Mouse (Mus musculus): ENCODE results near the gene Fzd4.

The Fzd4 gene

DNA sequence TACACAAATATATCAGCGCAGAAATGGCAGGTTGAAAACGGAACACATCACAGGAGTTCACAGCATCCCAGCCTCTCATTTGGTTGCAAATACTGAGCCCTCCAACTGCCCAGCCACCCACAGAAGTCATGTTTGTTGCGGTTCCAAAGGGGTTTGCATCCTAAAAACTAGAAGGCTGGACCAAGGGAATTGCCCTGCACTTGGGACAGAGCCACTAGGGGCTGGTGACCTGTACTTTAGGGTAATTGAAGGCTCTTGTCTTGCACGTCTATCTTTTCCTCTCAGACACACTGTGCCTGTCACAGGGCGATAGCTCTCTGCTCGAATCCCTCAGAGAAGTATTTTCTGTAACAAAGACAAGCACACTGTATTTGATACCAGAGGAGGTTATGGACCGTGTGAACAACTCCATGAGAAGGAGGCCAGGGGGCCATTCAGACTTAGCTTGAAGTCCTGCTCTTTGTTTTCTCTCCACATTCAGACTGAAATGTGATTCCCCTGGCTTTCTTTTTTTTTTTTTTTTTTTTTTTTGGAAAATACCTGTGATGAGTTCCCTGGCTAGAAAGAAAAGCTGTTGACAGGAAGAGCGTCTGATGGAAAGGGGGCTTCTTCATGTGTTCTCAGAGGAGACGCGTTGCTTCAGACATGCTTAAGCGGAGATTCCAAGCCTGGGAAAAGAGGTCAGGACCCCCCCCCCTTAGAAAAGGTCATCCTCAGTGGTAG, 2.9 kb upstream of the Fzd4 start:
- DNase-seq (ENCODE audit: low spot score) = no peak

GRCm38 (mm10) chr7:89401936-89402335, 2.2 kb upstream of the Fzd4 start:
- DNase-seq (ENCODE audit: low spot score) = no peak

DNA sequence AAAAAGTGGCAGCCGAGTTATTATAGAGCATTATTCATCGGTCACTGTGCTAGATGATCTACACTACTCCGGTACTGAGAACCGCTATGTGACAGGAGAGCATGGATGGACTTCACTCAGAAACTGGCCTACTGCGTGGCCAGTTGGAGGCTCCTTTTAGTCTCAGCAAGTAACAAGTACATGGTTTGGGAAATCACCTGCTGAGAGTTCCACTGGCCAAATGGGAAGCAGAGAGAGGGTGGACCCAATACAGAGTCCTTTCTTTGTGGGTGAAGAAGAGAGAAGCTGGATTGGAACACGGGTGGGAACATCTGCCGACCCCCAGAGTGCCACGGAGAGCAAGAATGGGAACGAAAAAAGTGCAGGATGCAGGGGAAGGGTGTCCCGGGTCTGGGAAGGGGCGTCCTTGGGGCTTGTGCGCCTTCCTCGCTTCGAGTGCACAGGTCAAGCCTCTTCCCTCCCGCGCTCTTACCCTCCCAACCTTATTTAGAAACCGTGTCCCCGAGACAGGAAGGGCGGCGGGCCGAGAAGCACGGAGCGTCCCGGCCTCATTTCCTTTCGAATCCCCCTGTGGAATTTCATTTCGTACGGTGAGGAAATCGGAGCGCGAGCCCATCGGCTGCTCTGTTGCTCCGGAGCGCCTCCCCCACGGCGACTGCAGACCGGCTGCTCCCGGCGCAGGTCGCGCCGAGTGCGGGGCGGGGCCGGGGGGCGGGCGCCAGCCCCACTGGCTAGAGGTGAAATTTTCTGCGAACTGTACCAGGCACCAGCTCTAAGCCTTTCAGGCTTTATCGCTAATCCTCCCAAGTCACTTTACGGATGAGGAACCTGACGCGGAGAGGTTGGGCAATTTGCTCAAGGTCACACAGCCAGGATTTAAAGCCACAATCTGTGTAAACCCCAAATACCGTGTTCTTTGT, 842 bp upstream of the Fzd4 start:
- DNase-seq (ENCODE audit: low spot score) = peak; percentile 90

DNA sequence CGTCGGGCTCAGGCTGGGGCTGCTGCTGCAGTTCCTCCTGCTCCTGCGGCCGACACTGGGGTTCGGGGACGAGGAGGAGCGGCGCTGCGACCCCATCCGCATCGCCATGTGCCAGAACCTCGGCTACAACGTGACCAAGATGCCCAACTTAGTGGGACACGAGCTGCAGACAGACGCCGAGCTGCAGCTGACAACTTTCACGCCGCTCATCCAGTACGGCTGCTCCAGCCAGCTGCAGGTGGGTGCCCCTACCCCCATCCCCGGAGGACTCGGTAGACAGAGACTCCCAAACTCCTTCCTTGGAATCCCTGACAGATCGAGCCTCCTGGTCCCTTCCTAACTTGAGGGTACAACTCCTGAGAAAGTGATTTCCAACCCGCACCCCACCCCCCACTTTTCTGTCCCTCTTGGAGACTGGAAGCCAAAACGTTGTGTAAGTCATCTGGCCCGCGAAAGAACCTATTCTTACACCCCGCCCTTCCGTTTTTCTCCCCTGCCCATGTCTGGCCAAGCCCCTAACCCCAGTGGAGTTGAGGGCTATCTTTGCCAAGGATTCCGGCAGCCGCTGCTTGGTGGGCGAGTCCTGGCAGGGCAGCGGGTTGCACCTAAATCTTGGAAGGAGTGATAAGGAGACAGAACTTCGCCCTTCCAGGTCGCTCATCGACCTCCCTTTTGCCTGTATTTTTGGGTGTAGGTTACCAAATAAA, 732 bp downstream of the Fzd4 start:
- peak; percentile 52 for DNase-seq (ENCODE audit: low spot score)

- DNase-seq (ENCODE audit: low spot score) = no peak
Measured at GRCm38 (mm10) chr7:89406011-89406410, 1.9 kb downstream of the Fzd4 start.

DNA sequence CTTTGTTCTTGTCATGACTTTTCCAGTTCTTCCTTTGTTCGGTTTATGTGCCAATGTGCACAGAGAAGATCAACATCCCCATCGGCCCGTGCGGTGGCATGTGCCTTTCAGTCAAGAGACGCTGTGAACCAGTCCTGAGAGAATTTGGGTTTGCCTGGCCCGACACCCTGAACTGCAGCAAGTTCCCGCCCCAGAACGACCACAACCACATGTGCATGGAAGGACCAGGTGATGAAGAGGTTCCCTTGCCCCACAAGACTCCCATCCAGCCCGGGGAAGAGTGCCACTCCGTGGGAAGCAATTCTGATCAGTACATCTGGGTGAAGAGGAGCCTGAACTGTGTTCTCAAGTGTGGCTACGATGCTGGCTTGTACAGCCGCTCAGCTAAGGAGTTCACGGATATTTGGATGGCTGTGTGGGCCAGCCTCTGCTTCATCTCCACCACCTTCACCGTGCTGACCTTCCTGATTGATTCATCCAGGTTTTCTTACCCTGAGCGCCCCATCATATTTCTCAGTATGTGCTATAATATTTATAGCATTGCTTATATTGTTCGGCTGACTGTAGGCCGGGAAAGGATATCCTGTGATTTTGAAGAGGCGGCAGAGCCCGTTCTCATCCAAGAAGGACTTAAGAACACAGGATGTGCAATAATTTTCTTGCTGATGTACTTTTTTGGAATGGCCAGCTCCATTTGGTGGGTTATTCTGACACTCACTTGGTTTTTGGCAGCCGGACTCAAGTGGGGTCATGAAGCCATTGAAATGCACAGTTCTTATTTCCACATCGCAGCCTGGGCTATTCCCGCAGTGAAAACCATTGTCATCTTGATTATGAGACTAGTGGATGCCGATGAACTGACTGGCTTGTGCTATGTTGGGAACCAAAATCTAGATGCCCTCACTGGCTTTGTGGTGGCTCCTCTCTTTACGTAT, 3.1 kb downstream of the Fzd4 start:
- no peak for DNase-seq (ENCODE audit: low spot score)

- DNase-seq (ENCODE audit: low spot score) = no peak
Measured at GRCm38 (mm10) chr7:89410294-89410693, 6.1 kb downstream of the Fzd4 start.

GRCm38 (mm10) chr7:89411346-89411745, 7.2 kb downstream of the Fzd4 start:
- DNase-seq (ENCODE audit: low spot score) = no peak

GRCm38 (mm10) chr7:89412094-89412493, 7.9 kb downstream of the Fzd4 start:
- DNase-seq (ENCODE audit: low spot score) = no peak

- no peak for DNase-seq (ENCODE audit: low spot score)
Measured at GRCm38 (mm10) chr7:89416027-89416426, 11.9 kb downstream of the Fzd4 start.

DNA sequence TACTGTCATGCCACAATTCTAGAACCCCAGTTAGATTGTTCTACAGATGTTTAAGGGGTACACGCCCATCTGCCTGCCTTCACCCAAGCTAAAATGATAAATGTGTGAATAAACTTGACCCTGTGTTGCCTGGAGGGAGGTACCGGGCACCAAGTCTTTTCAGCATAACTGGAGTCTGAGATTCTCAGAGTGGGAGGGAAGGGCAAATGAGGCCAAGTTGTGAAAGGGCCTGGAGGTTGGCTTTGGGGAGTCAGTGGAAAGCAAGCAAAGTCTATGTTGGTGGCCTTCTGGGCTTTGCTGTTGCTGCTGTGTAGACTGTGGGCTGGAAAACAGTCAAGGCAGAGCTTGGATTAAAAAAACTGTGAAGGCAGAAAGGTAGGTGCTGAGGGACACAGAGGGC, 13.6 kb downstream of the Fzd4 start:
- DNase-seq (ENCODE audit: low spot score) = no peak

DNA sequence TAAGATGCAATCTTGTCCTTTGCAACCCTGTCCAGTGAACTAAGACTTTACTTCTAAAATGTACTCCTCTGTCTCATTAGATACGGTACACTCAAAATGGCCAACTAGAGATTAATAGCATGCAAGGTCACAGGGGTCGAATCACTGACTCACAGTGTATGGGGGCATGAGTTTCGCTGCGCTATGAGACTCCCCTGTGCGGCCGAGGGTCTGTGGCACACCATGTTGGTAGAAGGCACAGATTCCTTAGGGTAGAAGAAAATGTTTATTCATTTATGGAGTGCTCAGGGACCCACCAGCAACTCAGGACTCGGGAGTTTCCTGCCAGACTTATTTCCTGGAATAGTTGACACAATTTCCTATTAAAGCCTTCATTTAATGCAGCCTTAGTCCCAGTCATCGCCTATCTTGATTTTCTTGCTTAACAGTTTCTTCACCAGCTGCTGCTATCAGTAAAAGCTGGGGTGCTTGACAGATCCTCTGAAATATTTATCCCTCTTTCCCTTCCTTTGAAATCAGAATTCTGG, 14.0 kb downstream of the Fzd4 start:
- DNase-seq (ENCODE audit: low spot score) = no peak

- DNase-seq (ENCODE audit: low spot score) = no peak
Measured at GRCm38 (mm10) chr7:89418917-89419679, 14.9 kb downstream of the Fzd4 start.

DNA sequence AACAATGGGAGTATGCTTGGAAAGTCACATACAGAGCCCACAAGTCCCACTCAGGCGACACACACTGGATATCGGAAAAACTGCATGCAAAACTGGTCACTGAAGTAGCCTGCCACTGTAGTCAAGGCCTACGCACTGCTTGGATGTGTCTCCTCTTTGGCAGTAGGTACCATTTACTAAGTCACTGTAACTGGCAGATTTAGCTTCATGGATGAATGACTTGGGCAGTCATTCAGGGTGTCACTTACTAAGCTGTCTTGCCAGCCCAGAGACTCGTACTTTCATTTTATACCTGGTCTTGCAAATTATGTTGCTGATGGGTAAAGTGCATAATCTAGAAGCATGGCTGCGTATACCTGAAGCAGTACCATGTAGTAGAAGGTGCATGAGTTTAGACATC, 17.1 kb downstream of the Fzd4 start:
- no peak for DNase-seq (ENCODE audit: low spot score)

GRCm38 (mm10) chr7:89422650-89423049, 18.5 kb downstream of the Fzd4 start:
- DNase-seq (ENCODE audit: low spot score) = no peak

- DNase-seq (ENCODE audit: low spot score) = no peak
Measured at GRCm38 (mm10) chr7:89423194-89423593, 19.0 kb downstream of the Fzd4 start.

GRCm38 (mm10) chr7:89423688-89424255, 19.6 kb downstream of the Fzd4 start:
- DNase-seq (ENCODE audit: low spot score) = no peak

DNA sequence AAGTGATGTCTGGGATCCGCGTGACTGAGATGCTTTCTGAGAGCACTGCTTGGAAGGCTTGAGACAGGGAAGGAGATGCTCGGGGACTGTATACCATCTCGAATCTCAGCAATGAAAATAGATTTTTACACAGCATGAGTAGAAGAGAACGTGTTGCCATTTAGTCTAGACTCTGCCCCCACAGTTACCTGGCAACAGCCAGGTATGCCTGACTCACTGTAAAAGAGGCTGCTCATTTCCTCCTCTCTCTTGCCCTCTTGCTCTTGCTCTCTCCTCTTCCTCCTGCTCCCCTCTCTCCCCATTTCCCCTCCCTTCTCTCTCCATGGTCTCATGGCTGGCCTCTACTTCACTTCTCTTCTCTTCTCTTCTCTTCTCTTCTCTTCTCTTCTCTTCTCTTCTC, 20.5 kb downstream of the Fzd4 start:
- DNase-seq (ENCODE audit: low spot score) = no peak

DNA sequence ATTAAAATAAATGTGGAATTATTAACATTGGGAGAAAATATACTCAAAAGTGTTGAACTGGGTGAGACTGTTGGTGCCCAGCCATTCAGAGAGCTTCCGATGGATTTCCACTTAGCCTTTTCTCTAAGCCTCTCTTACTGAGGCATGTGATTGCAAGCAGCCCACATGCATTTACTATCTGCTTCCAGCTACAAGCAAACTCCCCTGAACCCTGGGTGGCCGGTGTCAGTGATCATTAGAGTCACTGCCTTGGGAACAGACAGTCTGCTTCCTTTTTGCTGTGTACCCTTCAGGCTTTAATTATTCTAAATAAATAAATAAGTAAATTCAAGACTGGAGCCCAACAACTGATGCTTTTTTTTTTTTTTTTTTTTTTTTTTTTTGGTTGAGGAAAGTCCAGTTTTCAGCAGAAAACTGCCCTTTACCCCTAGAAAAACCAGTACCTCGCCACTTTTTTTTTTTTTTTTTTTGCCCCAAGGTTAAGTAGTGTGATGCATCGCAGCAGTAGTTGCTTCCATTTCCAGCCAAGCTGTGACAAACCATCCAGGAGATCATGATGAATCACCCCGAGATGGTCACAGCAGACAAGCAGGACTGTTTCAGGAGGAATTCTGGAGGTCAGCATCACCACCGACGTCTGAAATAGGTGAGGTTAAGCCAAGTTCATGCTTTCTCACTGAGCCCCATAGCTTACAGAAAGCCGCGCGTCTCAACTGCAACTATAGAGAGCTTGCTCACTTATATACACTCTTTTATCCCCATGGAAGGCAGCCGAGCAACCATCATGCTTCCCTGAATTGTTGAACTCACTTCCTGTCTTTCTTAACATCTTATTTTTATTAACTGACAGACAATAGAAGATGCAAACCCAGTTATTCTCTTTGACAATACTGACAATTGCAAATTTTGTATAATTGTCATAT, 21.9 kb downstream of the Fzd4 start:
- DNase-seq (ENCODE audit: low spot score) = no peak
